Mouse (Mus musculus) midbrain, embryonic 12.5 days (tissue): ENCODE data around the gene Afg3l1. TPM values are rescaled to one million over a fixed set of nuclear protein-coding genes. Genes with fewer than 3 reads are reported as not detected.
"Not testable (repeated sequence)": the region's sequence is repeated elsewhere in the genome, so short reads cannot be mapped to it uniquely, and the experiment has no call there.

Experiments used
- ATAC-seq: fragments of 200-750 bp; cut with Nextera tagmentation; 2 replicates; pipeline ENCODE4 v1.8.0; 2017; ENCODE audit warnings: low read depth, moderate TSS enrichment, moderate library complexity; ENCODE audit not compliant: low FRiP score
- H3K27ac ChIP-seq: fragments of 300-500 bp; sonication (generic); replicated peaks from 2 replicates; pipeline ENCODE4 v1.5.1; 2016; ENCODE audit warnings: mild to moderate bottlenecking
- H3K27me3 ChIP-seq: fragments of 300-500 bp; sonication (generic); 2 replicates; pipeline ENCODE4 v1.6.1; 2016; ENCODE audit warnings: mild to moderate bottlenecking
- H3K36me3 ChIP-seq: fragments of 300-500 bp; sonication (generic); 2 replicates; pipeline ENCODE4 v1.6.1; 2016
- H3K4me1 ChIP-seq: fragments of 300-500 bp; sonication (generic); 2 replicates; pipeline ENCODE4 v1.6.1; 2016
- H3K4me2 ChIP-seq: fragments of 300-500 bp; sonication (generic); replicated peaks from 2 replicates; pipeline ENCODE4 v1.6.1; 2016; ENCODE audit warnings: mild to moderate bottlenecking, moderate library complexity
- H3K4me3 ChIP-seq: fragments of 300-500 bp; sonication (generic); 2 replicates; pipeline ENCODE4 v1.5.1; 2016; ENCODE audit warnings: mild to moderate bottlenecking
- H3K9ac ChIP-seq: fragments of 300-500 bp; sonication (generic); replicated peaks from 2 replicates; pipeline ENCODE4 v1.6.1; 2016; ENCODE audit warnings: mild to moderate bottlenecking, moderate library complexity
- H3K9me3 ChIP-seq: fragments of 300-500 bp; sonication (generic); 2 replicates; pipeline ENCODE4 v1.6.1; 2016; ENCODE audit warnings: mild to moderate bottlenecking
- WGBS: fragments of 180-500 bp; shearing (Covaris S2); methylation state at CpG from one replicate; pipeline ENCODE4 v1.1.7; 2016; 5-methylcytosine and 5-hydroxymethylcytosine counted together
- polyA plus RNA-seq: library from polyadenylated mRNA; unstranded; fragments of >200 nt; fragmentation: Nextera tagmentation; extraction: Ambion mirVana; gene quantifications from 2 replicates; pipeline ENCODE4 v1.2.1, GENCODE M21; 2016

Afg3l1 gene
- polyA plus RNA-seq, 1 experiment from 2014 or later, result 72.2 TPM

GRCm38 (mm10) chr8:123527720-123528489, 50.2 kb downstream of the Afg3l1 start:
- no peak for ATAC-seq
- H3K4me3 ChIP-seq, result no peak overlapping the region
- no peak overlapping the region for H3K9ac ChIP-seq
- H3K27ac ChIP-seq, result no peak overlapping the region
- no peaks in the 10 kb centered on the region for H3K27me3 ChIP-seq
- peaks cover 100% of the 10 kb centered on the region for H3K36me3 ChIP-seq
- no peaks in the 10 kb centered on the region for H3K9me3 ChIP-seq
- no peak overlapping the region for H3K4me2 ChIP-seq
- 95% methylated on average over 25 of the region's 25 CpGs for WGBS
- H3K4me1 ChIP-seq, result no peaks in the 10 kb centered on the region

DNA sequence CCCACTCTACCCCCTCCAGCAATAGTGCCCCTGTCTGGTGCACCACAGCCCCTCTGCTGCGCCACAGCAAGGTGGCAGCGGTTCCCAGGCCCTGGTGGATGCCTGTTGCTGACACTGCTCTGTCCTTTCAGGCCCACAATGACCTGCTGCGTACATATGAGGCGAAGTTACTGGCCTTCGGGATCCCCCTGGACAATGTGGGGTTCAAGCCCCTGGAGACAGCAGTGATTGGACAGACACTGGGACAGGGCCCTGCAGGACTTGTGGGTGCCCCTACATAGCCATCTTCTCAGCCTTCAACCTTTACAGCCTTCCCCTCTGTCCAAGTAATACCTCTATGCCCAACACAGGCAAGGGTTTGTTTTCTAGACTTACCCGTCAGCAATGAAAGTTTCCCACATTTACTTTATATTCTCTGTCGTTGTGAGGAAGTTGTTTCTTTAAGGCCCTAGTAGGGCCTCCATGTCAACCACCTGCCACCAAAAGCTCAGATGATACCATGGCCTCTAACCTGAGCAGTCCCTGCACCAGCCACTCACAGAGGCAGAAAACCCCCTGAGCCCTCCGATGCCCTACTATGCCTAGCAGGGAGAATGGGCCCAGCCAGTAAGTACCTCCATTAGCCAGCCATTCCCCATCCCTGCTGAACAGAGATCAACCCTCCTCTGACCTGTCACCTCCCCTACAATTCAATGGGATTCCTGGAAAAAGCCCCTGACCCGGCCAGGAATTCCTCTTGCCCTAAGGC, 58.7 kb downstream of the Afg3l1 start:
- ATAC-seq, result no peak
- peaks cover 53% of the 10 kb centered on the region for H3K36me3 ChIP-seq

DNA sequence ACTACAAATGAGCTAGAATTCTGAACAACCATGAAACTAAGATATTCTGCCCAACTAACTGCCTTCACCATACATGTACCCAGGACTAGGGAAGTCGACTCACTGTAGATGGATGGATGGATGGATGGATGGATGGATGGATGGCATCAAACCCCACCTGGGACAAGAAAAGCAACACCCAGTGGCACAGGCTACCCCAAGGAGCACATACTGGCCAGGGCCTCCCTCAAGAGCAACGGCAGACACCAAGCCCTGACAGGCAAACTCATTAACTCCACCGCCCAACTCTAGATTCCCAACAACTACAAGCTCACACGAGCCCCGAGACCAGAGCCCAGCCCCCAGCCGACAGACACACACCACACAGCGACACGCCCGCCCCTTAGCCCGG, 59.3 kb downstream of the Afg3l1 start:
- Histone ChIP-seq H3K9me3 (no peaks in the 10 kb centered on the region), H3K4me3 (no peak overlapping the region), H3K4me1 (no peaks in the 10 kb centered on the region), H3K27me3 (peaks cover 17% of the 10 kb centered on the region), H3K9ac (no peak overlapping the region), H3K27ac (no peak overlapping the region), H3K4me2 (no peak overlapping the region), H3K36me3 (peaks cover 48% of the 10 kb centered on the region)
- no peak for ATAC-seq
- 35% methylated on average over 10 of the region's 10 CpGs for WGBS

More for the DNA sequence above, 58.7 kb downstream of the Afg3l1 start:
- Histone ChIP-seq H3K27ac (no peak overlapping the region), H3K4me2 (no peak overlapping the region), H3K4me3 (no peak overlapping the region), H3K9ac (no peak overlapping the region), H3K9me3 (no peaks in the 10 kb centered on the region), H3K27me3 (peaks cover 17% of the 10 kb centered on the region), H3K4me1 (no peaks in the 10 kb centered on the region)
- WGBS, result 86% methylated on average over 9 of the region's 9 CpGs

- not testable (repeated sequence) for ATAC-seq, H3K9me3 ChIP-seq, H3K4me1 ChIP-seq, H3K27ac ChIP-seq, H3K4me3 ChIP-seq, H3K9ac ChIP-seq, H3K4me2 ChIP-seq
- 68% methylated on average over 7 of the region's 14 CpGs for WGBS
- Histone ChIP-seq H3K36me3 (peaks cover 41% of the 10 kb centered on the region), H3K27me3 (peaks cover 17% of the 10 kb centered on the region)
Observed at GRCm38 (mm10) chr8:123537641-123538040, 59.9 kb downstream of the Afg3l1 start.

Other genes starting within 250 kb of the Afg3l1 start
- gene Spata2l, start 241.7 kb upstream of the Afg3l1 start, polyA plus RNA-seq, result 2.4 and 2.8 TPM in 2 replicates
- gene Zfp276, start 223.7 kb upstream of the Afg3l1 start, polyA plus RNA-seq, result 28.2 and 29.3 TPM in 2 replicates
- gene Vps9d1, start 223.6 kb upstream of the Afg3l1 start, polyA plus RNA-seq, result 39.3 and 43.7 TPM in 2 replicates
- 29.6 and 31.6 TPM in 2 replicates for gene Fanca, start 159.3 kb upstream of the Afg3l1 start, polyA plus RNA-seq
- 27.7 and 28.6 TPM in 2 replicates for gene Spire2, start 145.2 kb upstream of the Afg3l1 start, polyA plus RNA-seq
- 202 and 232 TPM in 2 replicates for gene Tcf25, start 104.2 kb upstream of the Afg3l1 start, polyA plus RNA-seq
- 0.09 and 0.24 TPM in 2 replicates for gene Mc1r, start 70.8 kb upstream of the Afg3l1 start, polyA plus RNA-seq
- gene Tubb3, start 66.5 kb upstream of the Afg3l1 start, polyA plus RNA-seq, result 1,098 and 1,155 TPM in 2 replicates
- gene Def8, start 54.4 kb upstream of the Afg3l1 start, polyA plus RNA-seq, result 37.3 and 44.0 TPM in 2 replicates
- gene Dbndd1, start 37.6 kb downstream of the Afg3l1 start, polyA plus RNA-seq, result 43.2 and 46.4 TPM in 2 replicates
- 38.9 and 41.7 TPM in 2 replicates for gene Gas8, start 40.9 kb downstream of the Afg3l1 start, polyA plus RNA-seq
- 8.3 and 8.4 TPM in 2 replicates for gene Rhou, start 176.0 kb downstream of the Afg3l1 start, polyA plus RNA-seq